Mouse (Mus musculus) lung, adult 2 months (tissue): Measurements from ENCODE around the gene Rnf25.

Experiments
- CTCF ChIP-seq: fragments of 200-500 bp; IDR thresholded peaks from 2 replicates; pipeline ENCODE4 v1.5.1; 2011; ENCODE audit warnings: mild to moderate bottlenecking, low read length, control low read depth; ENCODE audit not compliant: insufficient read depth
- POLR2A ChIP-seq: fragments of 200-500 bp; IDR thresholded peaks from 2 replicates; pipeline ENCODE4 v1.6.1; 2011; ENCODE audit warnings: low read depth, mild to moderate bottlenecking, control low read depth, low read length, borderline replicate concordance; ENCODE audit errors: extremely low read depth

- no peak for TF ChIP-seq POLR2A
- TF ChIP-seq CTCF = no peak
Measured at GRCm38 (mm10) chr1:74632734-74633133, 31.5 kb upstream of the Rnf25 start.
